Mouse (Mus musculus) layer of hippocampus, adult 18-20 months (tissue): Measurements from ENCODE around the gene Gm38392. TPM values are rescaled to one million over a fixed set of nuclear protein-coding genes. Genes with fewer than 3 reads are reported as not detected.

ENCODE experiments used
- DNase-seq, 2 experiments: peaks; one replicate each; pipeline ENCODE4 v3.0.0; 2022; ENCODE audit warnings: low spot score in 2 of 2
- total RNA-seq, 2 experiments: library from RNA; stranded (reverse); gene quantifications; 2 replicates each; pipeline ENCODE4 v1.2.3; 2021

Gene Gm38392
- total RNA-seq, 2 experiments from 2014 or later = 0.52 to 0.71 TPM

- no peak for DNase-seq
Observed at GRCm38 (mm10) chr3:88237161-88237555, 49.9 kb downstream of the Gm38392 start.

GRCm38 (mm10) chr3:88235616-88236015, 51.4 kb downstream of the Gm38392 start:
- no peak for DNase-seq

GRCm38 (mm10) chr3:88235216-88235615, 51.8 kb downstream of the Gm38392 start:
- no peak for DNase-seq

- DNase-seq = no peak
Observed at GRCm38 (mm10) chr3:88234041-88234440, 53.0 kb downstream of the Gm38392 start.

GRCm38 (mm10) chr3:88232851-88233649, 54.0 kb downstream of the Gm38392 start:
- peak in 1 of 2 experiments; percentile 10 for DNase-seq

- DNase-seq = peak in 1 of 2 experiments; percentile 75
Observed at GRCm38 (mm10) chr3:88232301-88232702, 54.7 kb downstream of the Gm38392 start.

GRCm38 (mm10) chr3:88231061-88231641, 55.9 kb downstream of the Gm38392 start:
- DNase-seq = peak in 1 of 2 experiments; percentile 35

- DNase-seq = peak in 1 of 2 experiments; percentile 27
Observed at GRCm38 (mm10) chr3:88230262-88231047, 56.6 kb downstream of the Gm38392 start.

GRCm38 (mm10) chr3:88229526-88229925, 57.5 kb downstream of the Gm38392 start:
- DNase-seq = peak in 1 of 2 experiments; percentile 10

- peak in 1 of 2 experiments; percentile 20 for DNase-seq
Observed at GRCm38 (mm10) chr3:88228906-88229305, 58.1 kb downstream of the Gm38392 start.

GRCm38 (mm10) chr3:88227976-88228375, 59.0 kb downstream of the Gm38392 start:
- DNase-seq = peak in 1 of 2 experiments; percentile 34

GRCm38 (mm10) chr3:88227260-88227659, 59.8 kb downstream of the Gm38392 start:
- no peak for DNase-seq

- DNase-seq = peak; percentile 80 to 90
Observed at GRCm38 (mm10) chr3:88226101-88226845, 60.7 kb downstream of the Gm38392 start.

- DNase-seq = no peak
Observed at GRCm38 (mm10) chr3:88224929-88225328, 62.1 kb downstream of the Gm38392 start.

GRCm38 (mm10) chr3:88222446-88222845, 64.6 kb downstream of the Gm38392 start:
- no peak for DNase-seq

GRCm38 (mm10) chr3:88221519-88222390, 65.3 kb downstream of the Gm38392 start:
- peak; percentile 73 to 89 for DNase-seq

- no peak for DNase-seq
Observed at GRCm38 (mm10) chr3:88220842-88221241, 66.2 kb downstream of the Gm38392 start.

GRCm38 (mm10) chr3:88219940-88220339, 67.1 kb downstream of the Gm38392 start:
- no peak for DNase-seq

- DNase-seq = no peak
Observed at GRCm38 (mm10) chr3:88217679-88218078, 69.3 kb downstream of the Gm38392 start.
